Mouse (Mus musculus): ENCODE measurements around the gene Dab1. TPM values are rescaled to one million over a fixed set of nuclear protein-coding genes. Genes with fewer than 3 reads are reported as not detected.

The Dab1 gene
- total RNA-seq, 2 experiments from 2014 or later, result 132 to 158 TPM

- no peak for DNase-seq (ENCODE audit: extremely low spot score in 1 of 2, low spot score in 1 of 2)
Measured at GRCm38 (mm10) chr4:104769602-104770001, 1150.4 kb downstream of the Dab1 start.

GRCm38 (mm10) chr4:104770331-104770730 is 1151.2 kb downstream of the Dab1 start:
- no peak for DNase-seq (ENCODE audit: extremely low spot score in 1 of 2, low spot score in 1 of 2)

GRCm38 (mm10) chr4:104775601-104776000 is 1156.4 kb downstream of the Dab1 start:
- DNase-seq (ENCODE audit: extremely low spot score in 1 of 2, low spot score in 1 of 2), result no peak

GRCm38 (mm10) chr4:104779460-104779859 is 1160.3 kb downstream of the Dab1 start:
- no peak for DNase-seq (ENCODE audit: extremely low spot score in 1 of 2, low spot score in 1 of 2)

- DNase-seq (ENCODE audit: extremely low spot score in 1 of 2, low spot score in 1 of 2), result no peak
Measured at GRCm38 (mm10) chr4:104781441-104781840, 1162.3 kb downstream of the Dab1 start.

GRCm38 (mm10) chr4:104782346-104782745 is 1163.2 kb downstream of the Dab1 start:
- DNase-seq (ENCODE audit: extremely low spot score in 1 of 2, low spot score in 1 of 2), result no peak

GRCm38 (mm10) chr4:104792111-104792510 is 1173.0 kb downstream of the Dab1 start:
- no peak for DNase-seq (ENCODE audit: extremely low spot score in 1 of 2, low spot score in 1 of 2)
